Mouse (Mus musculus): ENCODE measurements at regions not wholly inside any gene's neighbourhood (a gene's known extent, or its start where the extent isn't known, plus 50 kb on each side); places are given as distances from the start of the nearest gene placed in this dataset.

- H3K27ac ChIP-seq (ENCODE audit: insufficient read depth, low read depth, low read length, poor library complexity, severe bottlenecking), result no peak overlapping the region
- 0 out of 4 replicates have a peak, but pooled peaks cover 0 to 1% of the 10 kb centered on the region in 2 experiments for H3K4me1 ChIP-seq (ENCODE audit: control insufficient read depth in 2 of 2, insufficient read depth in 2 of 2, low read length in 2 of 2, poor library complexity in 1 of 2)
- no peak for DNase-seq (ENCODE audit: low read depth, low spot score)
- H3K9me3 ChIP-seq (ENCODE audit: control insufficient read depth, insufficient read depth, low read depth, low read length), result no peaks in the 10 kb centered on the region; the same call in 1 of the 2 replicates
- TF ChIP-seq MAFK (IDR thresholded peaks at IDR 0.05; ENCODE audit: insufficient read depth, low read depth, low read length) (no peak), HCFC1 (IDR thresholded peaks at IDR 0.05; ENCODE audit: borderline replicate concordance, insufficient read depth, low read length) (no peak), ZNF384 (IDR thresholded peaks at IDR 0.05; ENCODE audit: low read depth, low read length) (no peak), CHD2 (IDR thresholded peaks at IDR 0.05; ENCODE audit: low read depth, low read length) (no peak), ZC3H11A (IDR thresholded peaks at IDR 0.05; ENCODE audit: borderline replicate concordance, low read depth, low read length) (no peak)
- no peak overlapping the region for H3K4me3 ChIP-seq (ENCODE audit: insufficient read depth in 1 of 2, low read depth in 1 of 2, low read length in 2 of 2, poor library complexity in 1 of 2, severe bottlenecking in 1 of 2)
- in situ Hi-C loops (cut with MboI; ENCODE audit: low sequenced_read_pairs in 2 of 2, unreplicated experiment in 2 of 2), result no loop called here
- no peaks in the 10 kb centered on the region for H3K36me3 ChIP-seq (ENCODE audit: control insufficient read depth, insufficient read depth, low read length, poor library complexity, severe bottlenecking)
- no peak overlapping the region for H3K9ac ChIP-seq (ENCODE audit: insufficient read depth, low read depth, low read length, poor library complexity, severe bottlenecking)
Observed at GRCm38 (mm10) chr3:58056191-58057063, 208.5 kb upstream of the Pfn2 start.

- in situ Hi-C loops (cut with MboI; ENCODE audit: low sequenced_read_pairs in 2 of 2, unreplicated experiment in 2 of 2), result no loop called here
- no peak overlapping the region for H3K9ac ChIP-seq (ENCODE audit: insufficient read depth, low read depth, low read length, poor library complexity, severe bottlenecking)
Observed at GRCm38 (mm10) chr3:58057064-58057396, 209.2 kb upstream of the Pfn2 start.

DNA sequence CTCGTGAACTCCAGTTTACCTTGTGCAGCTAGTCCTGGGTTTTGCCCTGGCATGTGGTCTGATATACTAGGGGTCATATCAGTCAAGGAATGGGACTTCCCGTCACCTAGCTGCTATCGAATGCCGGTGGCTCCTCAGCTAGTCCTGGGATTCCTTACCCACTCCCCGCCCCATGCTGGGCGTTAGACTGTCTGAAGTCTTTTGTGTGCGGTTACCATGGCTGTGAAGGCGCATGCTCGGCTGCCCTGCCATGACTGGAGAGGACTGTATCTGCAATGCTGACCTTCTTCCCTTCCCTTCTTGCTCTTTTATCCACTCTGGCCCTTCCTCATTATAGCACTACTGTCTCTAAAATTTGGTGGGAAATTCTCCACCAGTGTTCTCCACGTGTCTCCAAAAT lies 210.3 kb upstream of the Pfn2 start:
- Histone ChIP-seq H3K4me1 (ENCODE audit: control insufficient read depth in 2 of 2, insufficient read depth in 2 of 2, low read length in 2 of 2, poor library complexity in 1 of 2) (0 out of 4 replicates have a peak, but pooled peaks cover 0 to 1% of the 10 kb centered on the region in 2 experiments), H3K27ac (ENCODE audit: insufficient read depth, low read depth, low read length, poor library complexity, severe bottlenecking) (no peak overlapping the region), H3K9ac (ENCODE audit: insufficient read depth, low read depth, low read length, poor library complexity, severe bottlenecking) (no peak overlapping the region), H3K4me3 (ENCODE audit: insufficient read depth in 1 of 2, low read depth in 1 of 2, low read length in 2 of 2, poor library complexity in 1 of 2, severe bottlenecking in 1 of 2) (no peak overlapping the region), H3K36me3 (ENCODE audit: control insufficient read depth, insufficient read depth, low read length, poor library complexity, severe bottlenecking) (no peaks in the 10 kb centered on the region), H3K9me3 (ENCODE audit: control insufficient read depth, insufficient read depth, low read depth, low read length) (no peaks in the 10 kb centered on the region; the same call in 1 of the 2 replicates)
- in situ Hi-C loops (cut with MboI; ENCODE audit: low sequenced_read_pairs in 2 of 2, unreplicated experiment in 2 of 2), result no loop called here
- DNase-seq (ENCODE audit: low read depth, low spot score), result peak; percentile 30
- TF ChIP-seq ZNF384 (IDR thresholded peaks at IDR 0.05; ENCODE audit: low read depth, low read length) (no peak), MAFK (IDR thresholded peaks at IDR 0.05; ENCODE audit: insufficient read depth, low read depth, low read length) (no peak), ZC3H11A (IDR thresholded peaks at IDR 0.05; ENCODE audit: borderline replicate concordance, low read depth, low read length) (no peak), CHD2 (IDR thresholded peaks at IDR 0.05; ENCODE audit: low read depth, low read length) (no peak), HCFC1 (IDR thresholded peaks at IDR 0.05; ENCODE audit: borderline replicate concordance, insufficient read depth, low read length) (no peak)

More at GRCm38 (mm10) chr3:58057064-58057396, 209.2 kb upstream of the Pfn2 start:
- no peak for TF ChIP-seq HCFC1 (IDR thresholded peaks at IDR 0.05; ENCODE audit: borderline replicate concordance, insufficient read depth, low read length)
- no peak for TF ChIP-seq CHD2 (IDR thresholded peaks at IDR 0.05; ENCODE audit: low read depth, low read length)
- no peak for TF ChIP-seq ZC3H11A (IDR thresholded peaks at IDR 0.05; ENCODE audit: borderline replicate concordance, low read depth, low read length)
- no peak for TF ChIP-seq MAFK (IDR thresholded peaks at IDR 0.05; ENCODE audit: insufficient read depth, low read depth, low read length)
- TF ChIP-seq ZNF384 (IDR thresholded peaks at IDR 0.05; ENCODE audit: low read depth, low read length), result no peak
- Histone ChIP-seq H3K27ac (ENCODE audit: insufficient read depth, low read depth, low read length, poor library complexity, severe bottlenecking) (no peak overlapping the region), H3K36me3 (ENCODE audit: control insufficient read depth, insufficient read depth, low read length, poor library complexity, severe bottlenecking) (no peaks in the 10 kb centered on the region), H3K4me1 (ENCODE audit: control insufficient read depth in 2 of 2, insufficient read depth in 2 of 2, low read length in 2 of 2, poor library complexity in 1 of 2) (0 out of 4 replicates have a peak, but pooled peaks cover 0 to 1% of the 10 kb centered on the region in 2 experiments), H3K4me3 (ENCODE audit: insufficient read depth in 1 of 2, low read depth in 1 of 2, low read length in 2 of 2, poor library complexity in 1 of 2, severe bottlenecking in 1 of 2) (no peak overlapping the region), H3K9me3 (ENCODE audit: control insufficient read depth, insufficient read depth, low read depth, low read length) (no peaks in the 10 kb centered on the region; the same call in 1 of the 2 replicates)
- DNase-seq (ENCODE audit: low read depth, low spot score), result no peak

DNA sequence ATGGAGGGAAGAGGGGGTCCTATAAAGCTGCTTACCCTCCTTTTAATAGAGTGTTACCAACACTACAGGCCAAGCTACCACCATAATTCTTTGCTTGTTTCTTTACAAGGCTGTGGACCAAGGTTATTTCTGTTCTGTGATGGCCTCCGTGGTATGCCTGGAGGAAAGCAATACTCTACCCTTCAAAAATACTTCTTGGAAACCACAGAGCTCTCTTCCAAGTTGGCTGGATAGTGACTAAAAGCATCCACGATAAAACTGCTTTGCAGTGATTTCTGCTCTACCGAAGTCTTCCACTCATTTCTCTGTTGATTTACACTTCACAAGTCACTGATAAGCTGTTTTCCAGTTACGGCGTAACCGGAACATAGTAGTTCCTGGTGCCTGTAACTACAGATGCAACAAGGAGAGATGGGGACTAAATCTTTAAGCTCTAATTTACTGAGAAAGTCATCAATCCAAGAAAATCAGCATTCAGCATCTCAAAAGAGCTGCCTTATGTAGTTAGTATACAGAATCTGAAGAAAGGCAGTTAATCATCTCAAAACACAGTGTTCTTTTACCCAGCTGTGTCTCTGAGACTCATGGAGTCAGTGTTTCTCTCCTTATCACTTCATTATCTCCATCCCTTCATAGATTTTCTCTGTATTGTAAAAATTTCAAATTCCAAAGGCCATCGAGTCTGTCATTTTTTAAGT lies 216.1 kb upstream of the Pfn2 start:
- Histone ChIP-seq H3K9ac (ENCODE audit: insufficient read depth, low read depth, low read length, poor library complexity, severe bottlenecking) (no peak overlapping the region), H3K27ac (ENCODE audit: insufficient read depth, low read depth, low read length, poor library complexity, severe bottlenecking) (no peak overlapping the region), H3K4me1 (ENCODE audit: control insufficient read depth in 2 of 2, insufficient read depth in 2 of 2, low read length in 2 of 2, poor library complexity in 1 of 2) (no peaks in the 10 kb centered on the region), H3K9me3 (ENCODE audit: control insufficient read depth, insufficient read depth, low read depth, low read length) (no peaks in the 10 kb centered on the region), H3K4me3 (ENCODE audit: insufficient read depth in 1 of 2, low read depth in 1 of 2, low read length in 2 of 2, poor library complexity in 1 of 2, severe bottlenecking in 1 of 2) (no peak overlapping the region), H3K36me3 (ENCODE audit: control insufficient read depth, insufficient read depth, low read length, poor library complexity, severe bottlenecking) (no peaks in the 10 kb centered on the region)
- no peak for DNase-seq (ENCODE audit: low read depth, low spot score)
- in situ Hi-C loops (cut with MboI; ENCODE audit: low sequenced_read_pairs in 2 of 2, unreplicated experiment in 2 of 2), result no loop called here
- TF ChIP-seq CHD2 (IDR thresholded peaks at IDR 0.05; ENCODE audit: low read depth, low read length) (no peak), ZC3H11A (IDR thresholded peaks at IDR 0.05; ENCODE audit: borderline replicate concordance, low read depth, low read length) (no peak), ZNF384 (IDR thresholded peaks at IDR 0.05; ENCODE audit: low read depth, low read length) (no peak), MAFK (IDR thresholded peaks at IDR 0.05; ENCODE audit: insufficient read depth, low read depth, low read length) (no peak), HCFC1 (IDR thresholded peaks at IDR 0.05; ENCODE audit: borderline replicate concordance, insufficient read depth, low read length) (no peak)

Data from ES-E14 (cell line).